Mouse (Mus musculus) urinary bladder, postnatal 14 days (tissue): ENCODE data around the gene Krt9.
"Not testable (repeated sequence)": the region's sequence is repeated elsewhere in the genome, so short reads cannot be mapped to it uniquely, and the experiment has no call there.

Experiments used
- DNase-seq: peaks from one replicate; pipeline ENCODE4 v3.0.0; 2021; ENCODE audit warnings: low spot score

Gene Krt9

DNA sequence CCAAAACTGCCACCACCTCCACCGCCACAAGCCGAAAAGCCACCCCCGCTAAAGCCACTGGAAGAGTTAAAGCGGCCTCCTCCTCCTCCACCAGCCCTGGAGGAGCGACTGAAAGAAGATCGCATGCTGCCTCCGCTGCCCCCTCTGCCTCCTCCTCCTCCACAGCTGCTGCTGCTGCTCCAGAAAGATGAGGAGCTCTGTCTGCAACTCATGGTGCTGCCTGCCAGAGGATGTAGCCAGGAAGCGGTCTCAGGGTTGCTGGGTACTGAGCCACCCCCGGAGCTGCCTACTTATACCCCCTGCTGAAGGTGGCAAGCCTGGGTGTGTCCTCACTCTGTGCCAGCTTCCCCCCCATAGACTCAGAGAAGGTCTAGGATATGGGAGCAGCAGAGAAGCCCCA lies at the start of gene Krt9:
Krt9 (minus strand) TSS at position 255 of the 400 bp plus-strand sequence.
- no peak for DNase-seq

DNA sequence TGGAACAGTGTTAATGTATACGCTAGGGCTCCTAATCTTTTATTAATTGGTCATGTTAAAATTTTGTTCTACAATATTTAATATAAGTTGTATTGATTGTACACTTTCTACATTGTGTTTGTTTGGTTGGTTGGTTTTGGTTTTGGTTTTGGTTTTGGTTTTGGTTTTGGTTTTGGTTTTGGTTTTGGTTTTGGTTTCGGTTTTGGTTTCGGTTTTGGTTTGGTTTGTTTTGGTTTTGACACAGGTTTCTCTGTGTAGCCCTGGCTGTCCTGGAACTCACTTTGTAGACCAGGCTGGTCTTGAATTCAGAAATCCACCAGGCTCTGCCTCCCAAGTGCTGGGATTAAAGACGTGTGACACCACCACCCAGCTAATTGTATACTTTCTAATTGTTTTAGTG lies 47.2 kb upstream of the Krt9 start:
- DNase-seq = not testable (repeated sequence)

DNA sequence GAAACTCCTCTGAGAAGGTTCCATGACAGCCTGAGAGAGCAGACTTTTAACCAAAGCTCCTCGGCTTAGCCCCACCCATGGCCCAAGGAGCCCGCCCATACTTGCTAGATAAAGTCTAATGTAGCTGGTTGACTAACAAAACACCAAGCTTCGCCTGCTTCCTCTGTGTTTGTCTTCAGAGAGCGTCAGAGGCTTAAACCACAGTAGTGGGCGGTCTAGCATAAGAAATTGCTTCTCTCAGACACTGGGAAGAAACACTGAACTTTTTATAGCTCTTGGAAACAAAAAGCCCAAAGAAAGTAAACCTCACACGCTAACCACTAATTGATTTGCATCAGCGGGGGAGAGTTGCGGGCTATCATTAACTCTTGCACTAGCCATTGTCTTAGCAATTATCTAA lies 28.7 kb upstream of the Krt9 start:
- DNase-seq = no peak

DNA sequence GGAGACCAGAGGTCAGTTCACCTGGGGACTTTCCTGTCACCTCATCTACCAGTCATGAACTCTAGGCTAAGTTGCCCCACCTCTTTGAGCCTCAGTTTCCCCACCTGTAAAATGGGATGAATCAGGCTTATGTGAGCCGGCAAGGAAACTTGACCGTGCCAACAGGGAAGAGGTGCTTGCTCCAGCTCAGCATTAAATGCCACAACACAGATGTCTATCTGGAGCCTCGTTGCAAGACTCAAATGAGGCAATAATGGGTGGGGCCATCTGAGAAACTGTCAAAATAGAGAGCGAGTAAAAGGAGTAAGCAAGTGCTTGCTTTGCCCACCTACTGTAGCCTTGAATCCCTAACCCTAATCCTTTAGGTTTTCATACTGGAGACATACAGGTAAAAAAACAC lies 26.3 kb upstream of the Krt9 start:
- DNase-seq = no peak

DNA sequence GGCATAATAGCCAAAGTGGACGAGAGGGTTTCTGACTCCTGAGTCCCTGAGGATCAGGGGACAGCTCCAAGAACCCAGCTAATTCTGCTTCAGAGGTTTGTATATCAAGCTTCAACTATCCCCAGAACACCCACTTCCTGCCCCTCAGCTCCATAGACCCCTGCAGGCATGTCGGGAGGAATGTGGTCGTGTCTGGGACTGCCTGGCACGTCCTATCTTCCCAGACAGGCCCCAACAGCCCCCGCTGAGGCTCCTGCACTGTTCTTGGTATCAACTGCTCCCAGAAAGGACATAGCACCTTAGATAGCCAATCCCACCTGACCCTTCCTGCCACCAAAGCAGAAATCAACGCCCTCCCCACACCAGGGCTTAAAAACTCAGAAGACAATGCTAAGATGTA lies 15.5 kb upstream of the Krt9 start:
- DNase-seq = peak; percentile 31

DNA sequence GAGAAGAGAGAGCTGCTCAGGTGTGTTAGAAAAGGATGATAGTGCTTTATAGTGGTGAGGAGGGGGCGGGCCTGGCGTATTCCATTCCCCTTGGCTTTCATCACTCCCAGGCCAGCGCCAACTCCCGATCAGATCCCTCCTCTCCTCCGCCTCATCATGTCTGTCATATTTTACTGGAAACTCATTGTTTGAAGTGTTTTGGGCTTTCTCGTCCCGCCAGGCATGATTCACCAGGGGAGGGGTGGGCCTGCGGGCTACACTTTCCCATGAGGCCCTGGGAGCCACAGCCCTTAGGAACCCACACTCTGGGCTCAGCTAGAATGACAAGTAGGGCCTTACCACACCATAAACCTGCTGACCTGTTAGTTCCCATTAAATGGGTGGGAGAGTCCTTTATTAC lies 14.5 kb upstream of the Krt9 start, which contains the start of gene Krt14:
Krt14 (minus strand) TSS at position 51 of the 400 bp plus-strand sequence.
- peak; percentile 12 for DNase-seq

DNA sequence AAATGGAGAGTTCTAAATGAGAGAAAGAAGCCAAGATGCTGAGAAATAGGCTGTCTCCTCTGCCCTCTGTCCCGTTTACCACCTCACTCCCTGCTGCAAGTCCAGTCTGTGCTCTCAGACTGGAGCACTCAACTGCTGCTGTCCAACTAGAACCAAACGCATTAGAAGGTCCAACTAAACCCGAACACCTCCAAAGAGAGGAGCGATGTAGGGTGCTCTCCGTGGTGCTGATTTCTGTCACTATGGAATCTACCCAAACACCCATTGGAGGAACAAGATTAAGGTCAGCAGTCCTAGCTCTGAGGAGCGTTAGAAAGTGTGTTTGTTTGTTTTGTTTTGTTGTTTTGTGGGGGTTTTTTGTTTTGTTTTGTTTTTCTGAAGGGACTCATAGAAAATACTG lies 10.4 kb upstream of the Krt9 start:
- DNase-seq = peak; percentile 61

DNA sequence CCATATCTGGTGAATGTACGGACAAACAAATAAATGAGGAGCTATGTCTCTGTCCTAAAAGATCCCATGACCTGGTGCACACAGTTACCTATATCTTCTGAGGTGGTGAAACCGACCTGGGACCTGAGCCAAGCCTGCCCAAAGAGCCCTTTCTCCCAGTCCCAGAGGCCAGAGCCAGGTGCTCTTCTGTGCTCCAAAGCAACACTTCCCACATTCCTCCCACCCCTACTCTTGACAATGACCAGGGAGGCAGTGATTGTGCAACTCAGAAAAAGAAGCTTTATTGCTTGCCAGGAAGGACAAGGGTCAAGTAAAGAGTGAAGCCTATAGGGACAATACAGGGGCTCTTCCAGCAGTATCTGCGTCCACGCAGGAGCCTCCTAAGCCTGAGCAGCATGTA lies 9.9 kb upstream of the Krt9 start:
- no peak for DNase-seq

DNA sequence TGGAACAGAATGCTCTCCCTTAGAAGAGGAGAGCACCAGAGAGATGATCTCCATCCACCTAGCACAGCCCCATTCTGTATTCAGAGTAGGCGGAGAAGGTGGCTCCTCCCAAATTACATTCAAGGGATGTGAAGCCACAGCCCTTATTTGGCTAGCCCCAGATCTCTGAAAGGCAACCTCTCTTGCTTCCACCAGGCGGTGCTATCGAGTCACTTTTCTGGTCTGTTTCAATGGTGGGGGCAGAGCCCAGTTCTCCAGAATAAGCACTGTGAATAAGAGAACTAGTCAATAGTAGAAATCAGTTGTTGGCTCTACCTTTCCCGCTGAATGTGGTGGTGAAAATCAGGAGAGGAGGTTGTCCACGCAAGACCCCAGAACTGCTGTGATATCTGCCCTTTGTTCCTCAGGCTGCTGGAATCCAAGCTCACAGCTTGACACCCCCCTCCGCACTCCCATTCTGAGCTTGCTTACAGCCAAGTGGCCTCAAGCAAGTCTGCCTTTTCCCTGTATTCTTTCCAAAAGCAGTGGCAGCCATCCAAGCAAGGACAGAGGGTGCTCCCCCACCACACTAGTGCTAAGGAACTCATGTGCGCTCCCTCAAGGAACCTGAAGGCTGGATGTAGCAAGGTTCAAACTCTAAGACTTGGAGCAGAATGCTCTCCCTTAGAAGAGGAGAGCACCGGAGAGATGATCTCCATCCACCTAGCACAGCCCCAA lies 7.2 kb upstream of the Krt9 start:
- peak; percentile 48 for DNase-seq

DNA sequence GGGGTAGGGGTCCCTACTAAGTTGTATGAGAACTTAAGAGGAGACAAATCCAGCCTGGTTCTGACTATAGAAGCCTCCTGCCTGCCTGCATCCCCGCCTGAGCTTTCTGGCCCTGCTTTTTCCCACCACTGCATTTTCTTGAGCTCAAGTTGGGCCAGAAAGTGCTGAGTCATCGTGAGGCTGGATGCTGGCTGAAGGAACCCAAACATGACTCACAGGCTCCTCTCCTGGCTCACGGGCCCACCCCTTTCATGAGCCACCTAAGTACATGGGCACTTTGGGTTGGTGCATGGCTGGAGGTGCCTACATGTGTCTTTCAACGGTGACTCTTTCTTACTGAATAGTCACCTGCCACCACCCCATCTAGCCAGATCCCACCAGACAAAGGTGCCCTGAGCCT lies 5.6 kb upstream of the Krt9 start:
- DNase-seq = peak; percentile 35

DNA sequence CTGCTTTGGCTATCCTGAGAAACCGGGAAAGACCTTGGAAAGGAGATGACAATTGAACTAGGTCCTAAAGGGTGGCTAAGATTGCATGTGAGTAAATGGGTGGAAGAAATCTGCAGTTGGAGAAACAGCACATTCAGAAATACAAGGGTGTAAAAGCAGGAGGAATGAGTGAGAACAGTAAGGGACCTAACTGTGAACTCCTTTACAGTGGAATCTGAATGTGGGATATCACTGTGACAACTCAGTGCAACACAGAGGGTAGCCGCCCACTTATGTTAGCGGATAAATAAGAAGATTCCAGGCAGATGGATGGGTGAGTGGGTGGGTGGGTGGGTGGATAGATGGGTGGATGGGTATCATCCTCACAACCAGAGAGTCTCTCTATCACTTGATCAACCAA lies 1.2 kb downstream of the Krt9 start:
- DNase-seq = no peak

DNA sequence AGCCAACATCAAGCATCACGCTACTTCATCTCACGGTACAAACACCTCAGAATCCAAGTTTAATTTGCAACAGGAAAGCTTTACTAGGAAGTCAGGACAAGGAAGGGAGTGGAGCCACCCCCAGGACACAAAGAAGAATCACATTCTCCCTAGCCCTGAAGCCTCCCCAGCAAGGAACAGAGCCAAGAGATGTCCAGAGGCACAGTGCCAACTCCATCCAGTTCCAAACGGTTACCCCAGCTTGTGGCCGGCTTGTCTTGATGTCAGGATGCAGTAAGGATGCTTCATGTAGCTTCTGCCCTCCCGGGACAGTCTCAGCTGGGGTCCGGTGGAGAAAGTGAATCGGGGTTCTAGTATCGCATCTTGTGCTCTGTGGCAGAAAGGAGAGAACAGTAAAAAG lies 6.3 kb downstream of the Krt9 start:
- DNase-seq = no peak

DNA sequence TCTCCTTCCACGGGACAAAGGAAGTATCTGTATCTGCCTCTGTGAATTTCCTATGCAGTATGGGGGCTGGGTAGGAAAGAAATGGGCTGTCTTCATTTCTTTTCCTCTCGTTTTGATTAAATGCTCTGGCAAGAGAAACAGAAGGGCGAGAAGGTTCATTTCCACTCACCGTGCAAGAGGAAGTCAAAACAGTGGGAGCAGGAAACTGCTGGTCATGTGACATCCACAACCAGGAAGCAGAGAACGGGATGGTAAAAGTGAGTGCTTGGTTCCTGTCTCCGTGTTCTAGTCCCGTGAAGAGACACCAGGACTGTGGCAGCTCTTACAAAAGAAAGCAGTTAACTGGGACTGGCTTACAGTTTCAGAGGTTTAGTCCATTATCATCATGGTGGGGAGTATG lies 11.3 kb downstream of the Krt9 start:
- DNase-seq = no peak

DNA sequence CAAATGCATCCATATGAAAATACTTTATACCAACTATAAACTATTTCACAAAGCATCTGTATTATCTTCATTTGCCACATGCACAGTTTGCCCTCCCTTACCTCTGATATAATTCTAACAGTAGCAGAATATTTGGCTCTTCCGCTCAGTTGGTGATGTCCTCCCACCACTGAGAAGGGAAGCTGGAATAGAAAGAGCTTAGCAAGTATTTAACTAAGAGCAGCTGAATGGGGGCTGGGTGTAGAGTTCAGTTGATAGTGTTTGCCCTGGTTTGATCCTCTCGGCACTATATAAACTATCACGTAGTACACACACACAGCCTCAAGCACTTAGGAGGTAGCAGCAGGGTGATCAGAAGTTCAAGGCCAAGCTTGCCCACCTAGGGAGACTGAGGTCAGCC lies 13.8 kb downstream of the Krt9 start:
- no peak for DNase-seq

DNA sequence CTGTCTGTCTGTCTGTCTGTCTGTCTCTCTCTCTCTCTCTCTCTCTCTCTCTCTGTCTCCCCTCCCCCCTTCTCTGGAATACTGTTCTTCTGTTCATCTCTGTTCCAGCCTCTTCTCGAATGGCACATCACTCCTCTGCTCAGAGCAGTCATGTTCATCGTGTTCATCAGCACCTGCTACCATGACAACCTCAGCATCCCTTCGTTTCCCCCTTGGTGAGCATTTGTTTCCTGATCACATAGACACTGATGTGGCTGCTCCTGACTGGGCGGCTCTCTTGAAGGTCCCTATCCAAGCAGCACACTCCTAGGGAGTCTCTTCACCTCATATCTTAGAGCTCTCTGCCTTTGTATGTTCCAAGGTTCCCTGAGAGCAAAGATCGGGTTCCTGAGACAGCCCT lies 14.7 kb downstream of the Krt9 start:
- DNase-seq = no peak

DNA sequence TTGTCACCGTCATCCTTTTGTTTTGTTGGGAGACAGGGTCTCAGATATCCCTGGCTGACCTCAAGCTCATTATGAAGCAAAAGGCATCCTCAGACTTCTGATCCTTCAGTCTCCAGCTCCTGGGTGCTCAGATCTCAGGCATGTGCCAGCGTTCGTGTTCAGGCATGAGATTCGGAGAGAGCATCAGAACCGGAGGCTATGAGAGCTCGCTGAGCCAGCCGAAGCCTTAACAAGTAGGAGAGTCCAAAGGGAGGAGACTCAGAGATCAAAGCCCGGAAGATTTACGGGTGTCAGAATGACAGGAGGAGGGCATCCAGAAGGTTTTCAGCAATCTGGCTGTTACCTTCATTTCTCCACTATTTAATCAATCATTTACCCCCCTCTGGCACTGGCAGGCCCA lies 16.3 kb downstream of the Krt9 start:
- no peak for DNase-seq

DNA sequence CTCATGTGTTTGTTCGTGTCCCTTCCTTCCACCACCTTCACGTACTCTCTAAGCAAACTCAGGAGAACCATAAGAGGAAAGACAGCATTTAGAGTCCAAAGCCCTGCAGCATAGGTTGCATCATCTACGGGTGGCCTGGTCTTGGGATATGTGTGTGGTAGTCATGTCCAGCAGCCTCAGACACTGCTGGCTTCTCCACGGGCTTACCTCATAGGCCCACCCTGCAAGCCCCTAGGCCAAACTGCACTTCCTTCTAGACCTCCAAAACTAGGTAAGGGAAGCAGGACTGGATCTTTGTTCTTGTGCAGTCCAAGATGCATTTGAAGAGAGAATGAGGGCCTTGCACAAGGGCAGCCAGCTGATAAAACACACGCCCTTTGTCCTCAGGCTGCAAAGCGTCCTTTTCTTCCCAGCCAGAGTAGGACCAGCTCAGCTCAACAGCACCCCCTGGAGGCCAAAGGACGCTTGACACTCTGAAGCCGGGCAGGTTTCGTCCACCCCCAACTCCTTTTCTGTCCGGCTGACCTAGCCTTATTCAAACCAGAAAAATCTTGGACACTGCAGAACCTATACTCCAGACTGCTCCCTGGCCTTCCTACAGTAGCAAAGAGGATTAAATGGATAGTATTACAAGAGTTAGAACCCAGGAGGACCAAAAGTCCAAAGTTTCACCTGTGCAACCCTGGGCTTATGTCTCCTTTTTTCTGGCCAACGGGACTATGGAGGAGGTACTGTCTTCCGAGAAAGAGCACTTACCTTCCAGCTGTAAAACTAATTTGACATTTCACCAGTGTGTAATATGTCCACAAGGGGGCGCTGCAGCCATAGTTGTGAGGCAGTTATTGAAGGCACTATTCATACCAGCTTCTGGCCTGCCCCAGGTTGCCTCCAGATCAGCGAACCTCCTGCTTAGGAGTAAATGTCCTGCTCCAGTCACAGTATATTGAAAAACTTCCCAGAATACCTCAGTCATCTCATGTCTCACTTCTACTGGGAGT lies 24.0 kb downstream of the Krt9 start:
- DNase-seq = peak; percentile 88

DNA sequence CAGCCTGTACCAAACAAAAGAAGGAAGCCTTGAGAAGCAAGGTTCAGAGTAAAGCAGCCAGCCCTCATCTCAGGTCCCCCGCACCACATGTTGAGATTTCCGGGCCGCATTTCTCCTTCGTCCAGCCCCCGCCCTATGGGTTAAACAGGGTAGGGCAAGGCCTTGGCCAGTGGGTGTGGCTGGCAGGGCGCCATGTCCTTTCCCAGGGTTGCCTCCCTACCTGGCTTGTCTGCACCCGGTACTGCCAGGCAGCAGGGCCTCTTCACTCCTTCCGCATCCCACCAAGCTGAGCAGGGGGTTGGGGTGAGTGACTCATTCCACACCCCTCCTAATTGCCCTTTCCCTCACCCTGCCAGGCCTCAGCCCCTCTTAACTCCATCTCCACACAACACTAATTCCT lies 25.0 kb downstream of the Krt9 start:
- peak; percentile 94 for DNase-seq

DNA sequence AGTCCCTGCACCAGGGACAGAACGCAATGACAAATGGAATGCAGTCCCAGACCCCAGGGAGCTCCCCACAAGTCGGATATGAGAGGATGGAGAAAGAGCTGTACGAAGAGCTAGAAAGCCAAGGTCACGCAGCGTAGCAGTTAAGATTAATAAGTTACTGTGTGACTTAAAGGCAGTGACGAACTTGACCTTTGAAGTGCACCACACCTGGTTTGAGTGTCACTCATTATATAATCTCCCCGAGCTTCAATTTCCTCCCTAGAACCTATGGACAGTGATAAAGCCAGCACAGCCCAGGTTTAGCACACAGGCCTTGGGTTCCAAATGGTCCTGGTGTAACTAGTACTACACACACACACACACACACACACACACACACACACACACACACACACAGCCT lies 28.7 kb downstream of the Krt9 start:
- DNase-seq = no peak

DNA sequence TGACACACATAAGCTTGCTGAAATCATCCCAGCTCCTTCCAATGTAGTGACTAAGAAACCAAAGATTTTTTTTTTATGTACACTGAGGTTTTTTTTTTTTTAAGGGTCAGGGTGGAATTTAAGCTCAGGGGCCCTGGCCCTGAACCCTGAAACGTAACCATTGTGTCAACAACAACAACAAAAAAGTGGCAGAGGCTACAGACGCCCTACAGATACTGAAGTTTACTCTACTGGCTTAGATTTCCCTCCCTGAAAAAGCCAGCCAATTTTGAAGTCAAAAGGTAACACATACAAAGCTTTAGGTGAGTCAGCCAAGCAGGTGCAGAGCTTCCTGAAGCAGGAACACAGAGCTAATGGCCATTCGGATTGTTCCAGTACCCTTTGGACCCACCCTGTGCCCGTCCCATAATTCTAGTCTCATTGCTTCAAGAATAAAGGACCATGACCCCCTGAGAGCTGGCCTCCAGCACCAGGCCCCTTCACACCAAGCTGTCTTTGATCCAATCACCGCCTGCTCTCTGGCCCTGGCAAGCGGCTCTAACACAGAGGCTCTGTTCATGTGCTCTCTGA lies 35.1 kb downstream of the Krt9 start:
- no peak for DNase-seq

DNA sequence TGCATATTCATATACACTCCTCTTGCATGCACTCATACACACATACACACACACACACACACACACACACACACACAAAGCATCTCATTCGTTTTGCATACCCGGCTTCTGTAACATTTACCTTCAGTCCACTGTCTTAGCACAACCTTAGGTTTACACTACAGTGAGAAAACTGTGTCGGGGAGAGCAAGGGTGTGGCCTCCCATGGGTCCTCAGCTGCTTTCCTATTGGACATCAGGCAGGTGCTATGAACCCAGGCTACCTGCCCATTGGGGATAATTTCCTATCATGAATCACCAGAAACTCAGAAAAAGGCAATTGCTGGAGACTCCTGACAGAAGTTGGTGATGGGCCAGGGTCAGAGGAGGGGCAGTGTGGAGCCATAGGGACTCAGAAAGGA lies 35.7 kb downstream of the Krt9 start:
- no peak for DNase-seq

DNA sequence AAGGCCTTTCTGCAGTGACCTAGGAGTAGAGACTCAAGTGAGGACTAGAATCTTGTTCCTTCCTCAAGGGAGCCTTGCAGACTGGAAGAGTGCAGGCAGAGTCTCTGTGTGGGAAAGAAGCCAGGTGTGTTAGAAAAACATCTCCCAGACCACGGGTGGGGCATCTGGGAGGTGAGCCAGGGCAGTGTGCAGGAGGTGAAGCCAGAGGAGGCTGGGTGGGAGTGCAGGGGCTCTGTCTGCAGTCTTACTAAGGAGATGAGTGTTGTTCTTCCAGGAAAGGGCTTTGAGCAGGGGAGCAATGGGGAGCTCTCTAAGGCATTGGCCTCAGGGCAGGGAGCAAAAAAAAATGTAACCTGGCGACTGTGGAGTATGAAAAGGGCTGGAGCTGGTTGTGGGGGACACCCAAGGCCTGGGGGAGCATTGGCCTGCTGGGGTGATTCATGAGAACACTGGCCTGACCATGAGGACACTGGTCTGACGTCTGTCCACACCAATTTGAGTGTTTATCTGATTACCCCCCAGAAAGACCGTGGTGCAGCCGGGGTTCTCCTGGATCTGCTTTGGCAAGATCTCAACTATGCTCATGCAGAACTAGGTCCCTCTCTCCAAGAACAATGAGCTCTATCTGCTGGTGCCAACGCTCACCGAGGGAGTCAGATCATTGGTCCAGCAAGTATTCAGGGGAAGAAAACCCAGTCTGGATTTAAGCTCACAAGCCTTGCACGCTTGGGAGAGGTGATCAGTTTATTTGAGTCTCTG lies 37.4 kb downstream of the Krt9 start:
- DNase-seq = peak; percentile 73
